Mouse (Mus musculus): Measurements from ENCODE around the gene Ric1.

Gene Ric1

GRCm38 (mm10) chr19:29612102-29612501 is 90.0 kb downstream of the Ric1 start:
- DNase-seq (ENCODE audit: low spot score), result no peak

- DNase-seq (ENCODE audit: low spot score), result no peak
Measured at GRCm38 (mm10) chr19:29641055-29641454, 119.0 kb downstream of the Ric1 start.

GRCm38 (mm10) chr19:29641510-29641909 is 119.4 kb downstream of the Ric1 start:
- DNase-seq (ENCODE audit: low spot score), result no peak

DNA sequence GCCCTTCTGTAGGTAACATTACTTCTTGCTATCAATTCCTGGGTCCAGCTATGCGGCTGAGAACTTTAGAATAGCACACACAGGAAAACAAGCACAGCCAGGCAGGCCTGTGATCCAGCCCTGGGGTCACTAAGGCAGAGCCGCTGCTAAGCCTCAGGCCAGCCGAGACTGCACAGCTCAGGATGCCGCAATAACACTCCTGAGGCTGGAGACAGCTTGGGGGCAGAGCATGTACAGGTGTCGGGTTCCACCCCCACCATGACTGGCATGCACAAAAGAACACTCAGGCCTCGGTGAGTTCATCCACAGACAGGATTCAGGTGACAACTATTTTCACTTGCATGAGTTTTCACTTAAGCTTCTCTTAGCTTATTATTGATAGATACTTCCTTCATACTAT is 120.1 kb downstream of the Ric1 start:
- DNase-seq (ENCODE audit: low spot score), result no peak

DNA sequence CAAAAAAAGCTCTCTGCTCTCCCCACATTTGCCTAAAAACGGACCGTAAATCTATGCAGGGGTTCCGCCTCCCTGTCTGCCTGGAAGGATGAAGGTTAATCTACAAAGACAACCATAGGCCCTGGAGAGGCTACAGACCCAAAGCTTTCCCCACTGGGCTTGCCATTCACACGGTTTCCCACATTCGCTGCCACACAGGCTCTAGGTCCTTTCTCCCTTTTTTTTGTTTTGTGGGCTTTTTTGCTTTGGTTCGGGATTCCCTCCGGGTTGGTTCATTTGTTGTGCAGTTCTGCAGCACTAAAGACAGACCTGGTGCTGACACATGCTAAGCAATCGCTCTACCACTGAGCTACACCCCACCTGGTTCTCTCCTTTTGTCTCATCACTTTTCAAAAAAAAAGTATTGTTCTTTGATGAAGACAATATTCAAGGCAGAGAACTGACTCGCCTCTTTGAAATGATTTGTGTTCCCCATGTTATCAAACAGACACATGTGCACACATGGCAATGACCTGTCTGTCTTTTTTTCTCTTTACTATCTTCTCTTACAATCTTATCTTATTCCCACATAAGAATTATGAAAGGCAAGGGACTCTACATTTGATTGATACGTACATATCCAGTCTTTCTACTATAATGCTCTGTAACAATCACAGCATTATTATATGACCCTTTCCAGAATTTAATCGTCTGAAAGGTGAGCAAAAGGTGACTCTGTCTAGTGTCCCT is 121.3 kb downstream of the Ric1 start:
- DNase-seq (ENCODE audit: low spot score), result no peak

- DNase-seq (ENCODE audit: low spot score), result no peak
Measured at GRCm38 (mm10) chr19:29644747-29645146, 122.7 kb downstream of the Ric1 start.

DNA sequence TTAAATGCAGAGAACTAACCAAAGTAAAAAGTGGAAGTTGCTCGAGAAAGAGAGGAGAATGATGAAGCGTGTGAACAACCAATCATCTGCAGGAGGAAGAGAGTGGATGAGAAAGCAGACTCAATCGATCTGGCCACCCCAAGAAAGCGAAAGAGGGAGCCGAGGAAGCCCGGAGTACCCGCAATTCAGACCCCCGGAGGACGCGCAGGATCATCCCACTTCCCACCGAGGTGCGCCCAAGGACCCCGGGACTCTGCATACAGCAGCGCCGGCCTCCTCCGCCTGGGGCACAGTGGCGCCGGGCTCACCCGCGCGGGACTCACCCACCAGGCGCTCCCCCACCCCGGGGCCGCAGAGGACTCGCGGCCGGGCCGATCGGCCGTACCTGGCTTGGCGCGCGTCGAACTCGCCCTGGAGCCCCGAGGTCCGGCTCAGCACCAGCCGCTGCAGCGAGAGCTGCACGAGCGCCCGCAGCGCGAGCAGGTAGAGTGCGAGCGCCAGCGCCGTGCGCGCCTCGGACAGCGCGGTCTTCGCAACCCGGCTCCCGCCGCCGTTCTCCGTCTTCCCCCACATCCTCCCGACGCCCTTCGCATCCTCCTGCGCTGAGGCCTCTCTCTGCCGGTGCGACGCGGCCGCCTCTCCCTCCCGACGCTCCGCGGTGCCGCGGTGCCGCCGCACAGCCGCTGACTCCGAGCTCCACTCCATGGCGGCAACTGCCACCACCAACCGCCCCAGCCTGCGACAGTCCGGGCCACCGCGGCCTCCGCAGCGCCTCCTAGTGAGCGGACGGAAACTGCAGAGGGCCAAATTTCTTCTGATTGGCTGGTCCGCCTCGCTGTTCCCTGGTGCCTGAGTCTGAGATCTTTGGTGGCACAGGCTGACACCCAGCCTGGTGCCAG is 125.8 kb downstream of the Ric1 start, which contains the start of gene Ermp1:
Ermp1 (minus strand) TSS at position 765 of the 899 bp plus-strand sequence.
- peak; percentile 97 for DNase-seq (ENCODE audit: low spot score)

DNA sequence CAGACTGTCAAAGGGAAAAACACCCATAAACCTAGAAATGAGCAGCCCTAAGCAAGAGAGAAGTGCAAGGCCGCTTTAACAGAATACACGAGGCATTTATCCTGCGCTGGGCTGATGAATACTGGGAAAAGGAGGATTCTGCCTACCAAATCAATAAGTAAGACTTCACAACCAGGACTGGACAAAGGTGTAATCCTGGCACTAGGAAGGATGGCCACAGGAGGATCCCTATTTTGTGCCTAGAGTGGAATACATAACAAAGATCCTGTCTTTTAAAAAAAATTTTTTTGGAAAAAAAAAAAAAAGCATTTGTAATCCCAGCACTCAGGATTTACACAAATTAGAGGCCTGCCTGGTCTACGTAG is 126.5 kb downstream of the Ric1 start:
- no peak for DNase-seq (ENCODE audit: low spot score)

DNA sequence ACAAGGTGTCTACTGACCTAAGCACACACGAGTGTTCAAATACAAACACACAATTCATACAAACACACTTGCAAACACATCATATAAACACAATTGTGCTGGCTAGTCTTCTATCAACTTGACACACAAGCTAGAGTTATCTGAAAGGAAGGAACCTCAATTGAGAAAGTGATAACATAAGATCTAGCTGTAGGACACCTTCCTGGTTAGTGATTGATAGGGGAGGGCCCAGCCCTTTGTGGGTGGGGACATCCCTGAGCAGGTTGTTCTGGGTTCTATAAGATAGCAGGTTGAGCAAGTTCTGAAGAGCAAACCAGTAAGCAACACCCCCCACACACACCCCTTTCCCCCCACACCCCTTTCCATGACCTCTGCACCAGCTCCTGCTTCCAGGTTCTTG is 127.6 kb downstream of the Ric1 start:
- no peak for DNase-seq (ENCODE audit: low spot score)

DNA sequence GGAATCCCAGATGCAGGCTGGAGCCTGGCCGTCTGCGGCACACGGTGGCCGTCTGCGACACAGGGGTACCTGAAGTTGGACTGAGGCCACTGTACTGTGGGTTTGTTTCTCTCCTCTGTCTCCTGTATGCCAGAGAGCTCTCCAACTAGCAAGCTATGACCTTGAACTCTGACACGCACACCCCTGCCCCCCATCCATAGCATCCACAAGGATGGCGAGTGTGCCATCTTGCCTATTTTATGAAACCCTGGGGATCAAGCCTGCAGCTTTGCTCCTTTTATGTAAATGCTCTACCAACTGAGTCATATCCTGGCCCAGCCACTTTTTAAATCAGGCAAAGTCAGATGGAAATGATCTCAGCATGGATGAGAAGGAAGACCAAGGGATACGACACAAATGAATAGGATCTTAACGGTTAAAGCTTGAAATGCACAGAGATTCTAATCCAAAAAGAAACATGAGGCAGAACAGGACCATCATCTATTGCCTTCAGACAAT is 131.7 kb downstream of the Ric1 start:
- no peak for DNase-seq (ENCODE audit: low spot score)

DNA sequence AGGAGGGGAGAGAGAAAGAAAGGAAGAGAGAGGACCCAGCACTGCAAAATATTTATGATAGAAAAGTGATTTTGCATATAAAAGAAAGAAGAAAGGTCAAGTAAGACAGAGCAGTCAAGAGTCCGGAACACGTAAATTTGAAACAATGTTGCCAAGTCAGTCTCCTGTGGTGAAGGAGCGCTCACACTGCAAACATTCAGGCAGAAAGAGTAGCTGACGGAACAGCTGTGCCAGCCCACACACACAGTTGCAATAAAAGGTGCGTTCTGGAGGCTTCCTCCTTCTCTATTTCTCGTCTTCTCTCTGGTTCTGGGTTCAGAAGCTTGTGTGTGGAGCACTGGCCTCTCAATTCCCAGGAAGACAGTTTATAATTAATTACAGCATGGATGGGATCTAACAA is 133.1 kb downstream of the Ric1 start:
- no peak for DNase-seq (ENCODE audit: low spot score)

GRCm38 (mm10) chr19:29656029-29656428 is 133.9 kb downstream of the Ric1 start:
- no peak for DNase-seq (ENCODE audit: low spot score)

All from layer of hippocampus, adult 11-12 months (tissue).